Mouse (Mus musculus) heart, adult 9 months (tissue): ENCODE data around the gene Ogdhl.

ENCODE experiments used
- DNase-seq, 2 experiments: peaks; one replicate each; pipeline ENCODE4 v3.0.0; 2022; ENCODE audit warnings: low spot score in 2 of 2

Gene Ogdhl

DNA sequence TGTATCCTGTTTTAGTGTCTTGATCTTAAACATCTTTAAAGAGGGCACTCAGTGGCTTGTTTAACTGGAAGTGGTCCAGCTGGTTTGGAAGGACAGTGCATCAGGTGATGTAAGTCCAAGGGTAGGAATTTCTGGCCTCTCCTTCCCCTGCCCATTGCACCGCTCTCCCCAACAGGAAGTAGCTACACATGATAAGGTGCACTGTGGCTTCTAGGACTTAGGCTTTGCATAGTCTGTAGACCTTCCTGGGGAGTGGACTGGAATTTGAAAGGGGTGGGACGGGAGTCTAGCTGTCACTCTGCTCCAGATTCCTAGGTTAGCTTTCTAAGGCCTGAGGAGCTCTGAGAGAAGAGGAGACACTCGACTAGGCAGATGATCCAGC is 58.3 kb downstream of the Ogdhl start:
- no peak for DNase-seq

- DNase-seq: no peak
Measured at GRCm38 (mm10) chr14:32381066-32381465, 59.2 kb downstream of the Ogdhl start.

- no peak for DNase-seq
Measured at GRCm38 (mm10) chr14:32381619-32382018, 59.8 kb downstream of the Ogdhl start.

- DNase-seq: peak; percentile 4 to 38
Measured at GRCm38 (mm10) chr14:32388196-32388595, 66.4 kb downstream of the Ogdhl start, which contains the start of gene 1700024G13Rik. TSS of gene 1700024G13Rik (minus strand) at chr14:32388391.
